Mouse (Mus musculus): ENCODE data around the gene Efna2. TPM values are rescaled to one million over a fixed set of nuclear protein-coding genes. Genes with fewer than 3 reads are reported as not detected.

Gene Efna2
- total and polyA plus RNA-seq, 3 experiments: 0.23 to 1.5 (median 0.86) TPM

GRCm38 (mm10) chr10:80177441-80178279 is 1.6 kb upstream of the Efna2 start (continued):
- TF ChIP-seq BHLHE40 (IDR thresholded peaks at IDR 0.05; ENCODE audit: low read depth, low read length): 0 out of 2 replicates have a peak, but pooled peaks have one; percentile 13
- TF ChIP-seq MAX (IDR thresholded peaks at IDR 0.05; ENCODE audit: low read length): no peak
- no peak for TF ChIP-seq JUN (IDR thresholded peaks at IDR 0.05; ENCODE audit: insufficient read depth, low read depth, low read length)
- no peak for TF ChIP-seq SIN3A (IDR thresholded peaks at IDR 0.05; ENCODE audit: low read length)
- no peak for TF ChIP-seq USF1 (IDR thresholded peaks at IDR 0.05; ENCODE audit: low read depth, low read length)
- no peak for TF ChIP-seq NRF1 (IDR thresholded peaks at IDR 0.05; ENCODE audit: low read depth, low read length)
- TF ChIP-seq ETS1 (conservative IDR thresholded peaks at IDR 0.05; ENCODE audit: low read depth, low read length): no peak
- no peak for TF ChIP-seq ZNF384 (IDR thresholded peaks at IDR 0.05; ENCODE audit: low read depth, low read length)
- TF ChIP-seq MAZ (IDR thresholded peaks at IDR 0.05; ENCODE audit: low read depth, low read length): no peak
- no peak for TF ChIP-seq MYC (IDR thresholded peaks at IDR 0.05; ENCODE audit: low read depth, low read length)
- no peak for TF ChIP-seq RAD21 (IDR thresholded peaks at IDR 0.05; ENCODE audit: low read depth, low read length)
- no peak for TF ChIP-seq POLR2AphosphoS2 (IDR thresholded peaks at IDR 0.05; ENCODE audit: low read depth, low read length)
- 0 out of 2 replicates have a peak, but pooled peaks have one; percentile 37 for TF ChIP-seq TBP (conservative IDR thresholded peaks at IDR 0.05; ENCODE audit: low read depth, low read length)
- no peak for TF ChIP-seq USF2 (conservative IDR thresholded peaks at IDR 0.05; ENCODE audit: low read depth, low read length)
- no peak for TF ChIP-seq KAT2A (IDR thresholded peaks at IDR 0.05; ENCODE audit: insufficient replicate concordance, low read length)
- TF ChIP-seq ZC3H11A (IDR thresholded peaks at IDR 0.05; ENCODE audit: low read depth, low read length): no peak

- Histone ChIP-seq H3K4me3 (replicated peaks in 1 of 3; ENCODE audit: low read depth in 2 of 3, low read length in 2 of 3, poor library complexity in 1 of 3) (no peak overlapping the region), H3K79me2 (replicated peaks; ENCODE audit: control insufficient read depth, extremely low read depth, insufficient read depth, poor library complexity, severe bottlenecking) (no peaks in the 10 kb centered on the region), H3K27me3 (replicated peaks) (peaks cover 57% of the 10 kb centered on the region), H3K9ac (ENCODE audit: insufficient read depth, low read depth) (no peak overlapping the region), H3K4me1 (ENCODE audit: control insufficient read depth in 1 of 2, insufficient read depth in 2 of 2) (peaks cover 19 to 39% of the 10 kb centered on the region in 2 experiments), H3K36me3 (replicated peaks in 1 of 2; ENCODE audit: control insufficient read depth in 1 of 2, insufficient read depth in 1 of 2, low read length in 1 of 2) (peaks cover 2 to 12% of the 10 kb centered on the region in 2 experiments), H3K9me3 (replicated peaks; ENCODE audit: low read length) (no peaks in the 10 kb centered on the region), H3K4me2 (ENCODE audit: insufficient read depth, low read depth, poor library complexity, severe bottlenecking) (peak overlapping the region; percentile 72; the same call in 1 of the 2 replicates), H3K27ac (ENCODE audit: insufficient read depth, low read depth) (no peak overlapping the region)
- in situ Hi-C loops (cut with MboI; ENCODE audit: low pct_ligation_motif_present, low pct_unique_long_range_greater_than_20kb, low sequenced_read_pairs): no loop called here
- dilution Hi-C loops (cut with MboI; ENCODE audit: extremely low pct_ligation_motif_present, extremely low pct_unique_long_range_greater_than_20kb, low sequenced_read_pairs): no loop called here
- DNase-seq (ENCODE audit: extremely low read depth): no peak
- TF ChIP-seq UBTF (IDR thresholded peaks at IDR 0.05; ENCODE audit: low read depth, low read length) (no peak), MEF2A (IDR thresholded peaks at IDR 0.05; ENCODE audit: borderline replicate concordance, low read depth, low read length) (no peak), ETS1 (conservative IDR thresholded peaks at IDR 0.05; ENCODE audit: low read depth, low read length) (no peak)
Observed at GRCm38 (mm10) chr10:80180288-80180687, 1.0 kb downstream of the Efna2 start.

Data from CH12.LX (cell line).